Mouse (Mus musculus) lung, postnatal 36 days (tissue): ENCODE results near the gene Cfap299.

Experiments
- DNase-seq: peaks from one replicate; pipeline ENCODE4 v3.0.0; 2022; ENCODE audit warnings: mixed read lengths

Cfap299 gene

GRCm38 (mm10) chr5:98651049-98651448 is 321.9 kb downstream of the Cfap299 start:
- DNase-seq, result no peak

- peak; percentile 6 for DNase-seq
Measured at GRCm38 (mm10) chr5:98688254-98688653, 359.1 kb downstream of the Cfap299 start.

GRCm38 (mm10) chr5:98692070-98692469 is 363.0 kb downstream of the Cfap299 start:
- DNase-seq, result peak; percentile 42

GRCm38 (mm10) chr5:98696336-98696735 is 367.2 kb downstream of the Cfap299 start:
- DNase-seq, result peak; percentile 12

- DNase-seq, result no peak
Measured at GRCm38 (mm10) chr5:98703963-98704362, 374.9 kb downstream of the Cfap299 start.

GRCm38 (mm10) chr5:98706597-98706996 is 377.5 kb downstream of the Cfap299 start:
- peak; percentile 20 for DNase-seq

- no peak for DNase-seq
Measured at GRCm38 (mm10) chr5:98715392-98715791, 386.3 kb downstream of the Cfap299 start.

- peak; percentile 6 for DNase-seq
Measured at GRCm38 (mm10) chr5:98732157-98733009, 403.3 kb downstream of the Cfap299 start.

GRCm38 (mm10) chr5:98733010-98733399 is 403.9 kb downstream of the Cfap299 start:
- DNase-seq, result no peak

- DNase-seq, result peak; percentile 16
Measured at GRCm38 (mm10) chr5:98761858-98762652, 433.0 kb downstream of the Cfap299 start.

- DNase-seq, result no peak
Measured at GRCm38 (mm10) chr5:98778588-98778987, 449.5 kb downstream of the Cfap299 start.

- no peak for DNase-seq
Measured at GRCm38 (mm10) chr5:98782066-98782465, 453.0 kb downstream of the Cfap299 start.

GRCm38 (mm10) chr5:98787735-98788134 is 458.6 kb downstream of the Cfap299 start:
- no peak for DNase-seq

- no peak for DNase-seq
Measured at GRCm38 (mm10) chr5:98788568-98788967, 459.5 kb downstream of the Cfap299 start.

GRCm38 (mm10) chr5:98790894-98791607 is 461.9 kb downstream of the Cfap299 start:
- DNase-seq, result peak; percentile 15

- no peak for DNase-seq
Measured at GRCm38 (mm10) chr5:98801495-98801894, 472.4 kb downstream of the Cfap299 start.

GRCm38 (mm10) chr5:98804761-98805160 is 475.7 kb downstream of the Cfap299 start:
- DNase-seq, result no peak

GRCm38 (mm10) chr5:98806492-98806891 is 477.4 kb downstream of the Cfap299 start:
- no peak for DNase-seq

GRCm38 (mm10) chr5:98807022-98807421 is 477.9 kb downstream of the Cfap299 start:
- DNase-seq, result peak; percentile 24

GRCm38 (mm10) chr5:98807953-98808352 is 478.8 kb downstream of the Cfap299 start:
- no peak for DNase-seq

GRCm38 (mm10) chr5:98812380-98812779 is 483.3 kb downstream of the Cfap299 start:
- peak; percentile 68 for DNase-seq

- no peak for DNase-seq
Measured at GRCm38 (mm10) chr5:98815269-98815668, 486.2 kb downstream of the Cfap299 start.

GRCm38 (mm10) chr5:98833760-98834159 is 504.7 kb downstream of the Cfap299 start:
- DNase-seq, result peak; percentile 52
